Mouse (Mus musculus): Measurements from ENCODE around the gene Vmn1r41. TPM values are rescaled to one million over a fixed set of nuclear protein-coding genes. Genes with fewer than 3 reads are reported as not detected.

The Vmn1r41 gene
- total and polyA plus RNA-seq, 3 experiments, result not detected

- H3K4me2 ChIP-seq (ENCODE audit: insufficient read depth, low read depth, poor library complexity, severe bottlenecking), result no peak within 1 kb of the TSS
- dilution Hi-C loops (cut with MboI; ENCODE audit: extremely low pct_ligation_motif_present, extremely low pct_unique_long_range_greater_than_20kb, low sequenced_read_pairs), result no loop called here
- in situ Hi-C loops (cut with MboI; ENCODE audit: low pct_ligation_motif_present, low pct_unique_long_range_greater_than_20kb, low sequenced_read_pairs), result no loop called here
- peaks cover 3% of the 10 kb centered on the region for H3K9me3 ChIP-seq (replicated peaks; ENCODE audit: low read length)
- peaks cover 61% of the 10 kb centered on the region for H3K27me3 ChIP-seq (replicated peaks)
- H3K79me2 ChIP-seq (replicated peaks; ENCODE audit: control insufficient read depth, extremely low read depth, insufficient read depth, poor library complexity, severe bottlenecking), result no peaks in the 10 kb centered on the region
- H3K36me3 ChIP-seq (replicated peaks in 1 of 2; ENCODE audit: control insufficient read depth in 1 of 2, insufficient read depth in 1 of 2, low read length in 1 of 2), result no peaks in the 10 kb centered on the region
- TF ChIP-seq RCOR1 (conservative IDR thresholded peaks at IDR 0.05; ENCODE audit: low read depth, low read length) (no peak), MAX (IDR thresholded peaks at IDR 0.05; ENCODE audit: low read length) (no peak), CTCF (conservative IDR thresholded peaks at IDR 0.05 in 1 of 2, IDR thresholded peaks at IDR 0.05 in 1 of 2; ENCODE audit: low read depth in 2 of 2, low read length in 2 of 2) (no peak), KAT2A (IDR thresholded peaks at IDR 0.05; ENCODE audit: insufficient replicate concordance, low read length) (no peak), ZKSCAN1 (IDR thresholded peaks at IDR 0.05; ENCODE audit: borderline replicate concordance, low read depth, low read length) (no peak), ZNF384 (IDR thresholded peaks at IDR 0.05; ENCODE audit: low read depth, low read length) (no peak), BHLHE40 (IDR thresholded peaks at IDR 0.05; ENCODE audit: low read depth, low read length) (no peak), CHD1 (IDR thresholded peaks at IDR 0.05; ENCODE audit: low read depth, low read length) (no peak)
- no peaks in the 10 kb centered on the region for H3K4me1 ChIP-seq (ENCODE audit: control insufficient read depth in 1 of 2, insufficient read depth in 2 of 2)
- H3K27ac ChIP-seq (ENCODE audit: insufficient read depth, low read depth), result no peak within 1 kb of the TSS
- DNase-seq (ENCODE audit: extremely low read depth), result no peak
- H3K4me3 ChIP-seq (replicated peaks in 1 of 3; ENCODE audit: low read depth in 2 of 3, low read length in 2 of 3, poor library complexity in 1 of 3), result no peak within 1 kb of the TSS
- H3K9ac ChIP-seq (ENCODE audit: insufficient read depth, low read depth), result no peak within 1 kb of the TSS
Measured at GRCm38 (mm10) chr6:89707240-89707639, 33.3 kb upstream of the Vmn1r41 start, which contains the start of gene Vmn1r40. TSS of gene Vmn1r40 (plus strand) at chr6:89707540.

GRCm38 (mm10) chr6:89718051-89718450 is 22.5 kb upstream of the Vmn1r41 start:
- no peaks in the 10 kb centered on the region for H3K36me3 ChIP-seq (replicated peaks in 1 of 2; ENCODE audit: control insufficient read depth in 1 of 2, insufficient read depth in 1 of 2, low read length in 1 of 2)
- no peak for DNase-seq (ENCODE audit: extremely low read depth)
- H3K27ac ChIP-seq (ENCODE audit: insufficient read depth, low read depth), result no peak overlapping the region
- H3K9me3 ChIP-seq (replicated peaks; ENCODE audit: low read length), result peaks cover 7% of the 10 kb centered on the region
- TF ChIP-seq ZMIZ1 (IDR thresholded peaks at IDR 0.05; ENCODE audit: low read depth, low read length) (no peak), CTCF (conservative IDR thresholded peaks at IDR 0.05 in 1 of 2, IDR thresholded peaks at IDR 0.05 in 1 of 2; ENCODE audit: low read depth in 2 of 2, low read length in 2 of 2) (no peak), ZC3H11A (IDR thresholded peaks at IDR 0.05; ENCODE audit: low read depth, low read length) (no peak), USF1 (IDR thresholded peaks at IDR 0.05; ENCODE audit: low read depth, low read length) (no peak), NELFE (IDR thresholded peaks at IDR 0.05; ENCODE audit: low read depth, low read length) (no peak), MYC (IDR thresholded peaks at IDR 0.05; ENCODE audit: low read depth, low read length) (no peak), MAFK (IDR thresholded peaks at IDR 0.05; ENCODE audit: insufficient replicate concordance, low read length) (no peak), HCFC1 (IDR thresholded peaks at IDR 0.05; ENCODE audit: low read depth, low read length) (no peak), TCF12 (IDR thresholded peaks at IDR 0.05; ENCODE audit: low read depth, low read length) (no peak), MXI1 (IDR thresholded peaks at IDR 0.05; ENCODE audit: low read depth, low read length) (no peak), ETS1 (conservative IDR thresholded peaks at IDR 0.05; ENCODE audit: low read depth, low read length) (no peak), SIN3A (IDR thresholded peaks at IDR 0.05; ENCODE audit: low read length) (no peak), CHD2 (IDR thresholded peaks at IDR 0.05; ENCODE audit: low read length) (no peak), POLR2AphosphoS2 (IDR thresholded peaks at IDR 0.05; ENCODE audit: low read depth, low read length) (no peak)
- H3K79me2 ChIP-seq (replicated peaks; ENCODE audit: control insufficient read depth, extremely low read depth, insufficient read depth, poor library complexity, severe bottlenecking), result no peaks in the 10 kb centered on the region
- no peak overlapping the region for H3K4me3 ChIP-seq (replicated peaks in 1 of 3; ENCODE audit: low read depth in 2 of 3, low read length in 2 of 3, poor library complexity in 1 of 3)
- H3K4me1 ChIP-seq (ENCODE audit: control insufficient read depth in 1 of 2, insufficient read depth in 2 of 2), result no peaks in the 10 kb centered on the region
- H3K27me3 ChIP-seq (replicated peaks), result peaks cover 44% of the 10 kb centered on the region
- no peak overlapping the region for H3K4me2 ChIP-seq (ENCODE audit: insufficient read depth, low read depth, poor library complexity, severe bottlenecking)
- in situ Hi-C loops (cut with MboI; ENCODE audit: low pct_ligation_motif_present, low pct_unique_long_range_greater_than_20kb, low sequenced_read_pairs) (no loop called here), dilution Hi-C loops (cut with MboI; ENCODE audit: extremely low pct_ligation_motif_present, extremely low pct_unique_long_range_greater_than_20kb, low sequenced_read_pairs) (no loop called here)
- H3K9ac ChIP-seq (ENCODE audit: insufficient read depth, low read depth), result no peak overlapping the region
